Mouse (Mus musculus): ENCODE measurements around the gene Hspa8. TPM values are rescaled to one million over a fixed set of nuclear protein-coding genes. Genes with fewer than 3 reads are reported as not detected.
A peak's percentile ranks its signal among the peaks of the same experiment; 100 is the strongest.
"Not testable (repeated sequence)": the region's sequence is repeated elsewhere in the genome, so short reads cannot be mapped to it uniquely, and the experiment has no call there.

Hspa8 gene
- total RNA-seq, 2 experiments from 2014 or later = 1,335 to 1,352 TPM

DNA sequence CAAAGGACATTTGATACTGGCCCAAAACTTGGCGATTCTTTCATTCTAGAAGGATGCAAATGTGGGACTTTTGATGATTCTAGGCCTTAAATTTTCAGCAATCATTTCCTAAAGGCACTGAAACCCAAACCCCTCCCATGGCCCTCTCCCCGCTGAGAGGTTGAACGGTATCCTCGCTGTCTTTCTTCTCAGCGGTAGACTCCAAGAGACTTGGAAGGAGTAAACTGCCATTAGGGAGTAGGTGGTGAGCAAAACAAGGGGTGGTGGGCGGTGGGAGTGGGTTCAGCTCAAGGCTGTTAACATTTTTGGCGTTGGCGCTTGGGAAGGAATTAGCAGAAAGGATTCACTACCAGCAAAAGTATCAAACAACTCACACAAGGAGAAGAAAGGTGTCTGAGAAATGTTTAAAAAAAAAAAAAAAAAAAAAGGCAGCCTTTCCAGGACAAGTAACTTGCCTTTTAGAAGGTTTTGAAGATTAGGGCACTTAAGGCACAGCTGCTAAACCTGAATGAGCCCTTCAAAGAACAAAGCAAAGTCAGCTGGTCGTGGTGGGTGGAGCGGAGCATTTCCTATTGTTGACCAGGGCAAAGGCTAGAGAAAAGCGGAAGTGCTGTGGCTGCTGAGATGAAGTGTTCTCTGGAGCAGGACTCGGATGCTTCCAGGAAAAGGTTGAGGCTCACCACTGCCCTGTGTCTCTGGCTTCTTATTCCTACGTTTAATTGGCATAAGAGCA, 17.0 kb upstream of the Hspa8 start:
- DNase-seq (ENCODE audit: low spot score in 2 of 2) = peak in 1 of 2 experiments; percentile 29

DNA sequence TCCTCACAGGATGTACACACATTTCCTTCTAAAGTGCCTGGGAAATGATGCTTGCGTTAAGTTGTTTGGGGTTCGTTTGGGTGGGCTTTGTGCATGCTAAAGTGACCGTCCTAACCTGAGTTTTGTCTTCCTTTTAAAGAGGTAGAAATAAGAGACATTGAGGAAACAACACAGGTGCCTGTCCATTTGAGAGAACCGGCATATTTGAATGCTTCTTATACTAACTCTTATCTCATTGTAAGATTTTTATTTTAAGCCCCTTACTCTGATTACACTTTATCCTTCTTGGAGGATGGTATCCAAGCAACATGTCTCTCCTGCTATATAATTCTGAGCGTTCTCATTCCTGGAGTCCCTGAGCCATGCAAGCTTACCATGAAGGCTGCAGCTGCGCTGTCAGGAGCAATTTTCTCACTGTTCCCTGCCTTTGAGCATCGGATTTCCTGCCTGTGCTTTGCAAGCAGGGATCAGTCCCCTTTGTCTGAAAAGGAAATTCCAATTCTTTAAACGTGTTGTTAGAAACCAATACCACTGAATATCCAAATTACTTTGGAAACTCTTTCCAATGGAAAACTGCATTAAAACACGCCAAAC, 16.3 kb upstream of the Hspa8 start:
- DNase-seq (ENCODE audit: low spot score in 2 of 2) = no peak

DNA sequence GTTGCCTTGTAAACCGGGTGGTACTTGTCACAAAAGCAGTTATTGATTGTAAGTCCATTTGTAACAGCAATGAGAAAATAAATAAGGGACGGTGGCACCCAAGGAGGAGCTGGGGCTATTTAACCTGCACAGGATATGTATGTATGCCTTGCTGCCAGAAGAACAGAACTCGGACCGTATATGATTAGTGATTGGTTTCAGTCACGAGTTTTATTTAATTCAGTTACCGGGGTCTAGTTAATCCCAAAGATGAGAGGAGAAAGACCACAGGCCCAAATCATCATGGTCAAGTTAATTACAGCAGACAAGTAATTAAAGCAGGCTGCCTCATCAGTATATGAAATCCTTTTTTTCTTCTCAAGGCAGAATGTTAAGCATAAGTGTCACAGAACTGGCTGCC, 15.3 kb upstream of the Hspa8 start:
- DNase-seq (ENCODE audit: low spot score in 2 of 2) = no peak

DNA sequence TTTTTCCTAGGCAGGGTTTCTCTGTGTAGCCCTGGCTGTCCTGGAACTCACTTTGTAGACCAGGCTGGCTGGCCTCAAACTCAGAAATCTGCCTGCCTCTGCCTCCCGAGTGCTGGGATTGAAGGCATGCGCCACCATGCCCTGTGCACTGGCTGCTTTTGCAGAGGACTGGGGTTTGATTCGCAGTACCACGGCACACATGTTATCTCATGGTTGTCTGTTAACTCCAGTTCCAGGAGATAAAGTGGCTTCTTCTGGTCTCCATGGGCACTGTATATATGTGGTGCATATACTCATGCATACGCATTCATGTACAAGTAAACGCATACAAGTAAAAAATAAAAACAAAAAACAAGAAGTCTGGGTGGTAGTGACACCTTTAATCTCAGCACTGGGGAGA, 14.0 kb upstream of the Hspa8 start:
- DNase-seq (ENCODE audit: low spot score in 2 of 2) = not testable (repeated sequence)

DNA sequence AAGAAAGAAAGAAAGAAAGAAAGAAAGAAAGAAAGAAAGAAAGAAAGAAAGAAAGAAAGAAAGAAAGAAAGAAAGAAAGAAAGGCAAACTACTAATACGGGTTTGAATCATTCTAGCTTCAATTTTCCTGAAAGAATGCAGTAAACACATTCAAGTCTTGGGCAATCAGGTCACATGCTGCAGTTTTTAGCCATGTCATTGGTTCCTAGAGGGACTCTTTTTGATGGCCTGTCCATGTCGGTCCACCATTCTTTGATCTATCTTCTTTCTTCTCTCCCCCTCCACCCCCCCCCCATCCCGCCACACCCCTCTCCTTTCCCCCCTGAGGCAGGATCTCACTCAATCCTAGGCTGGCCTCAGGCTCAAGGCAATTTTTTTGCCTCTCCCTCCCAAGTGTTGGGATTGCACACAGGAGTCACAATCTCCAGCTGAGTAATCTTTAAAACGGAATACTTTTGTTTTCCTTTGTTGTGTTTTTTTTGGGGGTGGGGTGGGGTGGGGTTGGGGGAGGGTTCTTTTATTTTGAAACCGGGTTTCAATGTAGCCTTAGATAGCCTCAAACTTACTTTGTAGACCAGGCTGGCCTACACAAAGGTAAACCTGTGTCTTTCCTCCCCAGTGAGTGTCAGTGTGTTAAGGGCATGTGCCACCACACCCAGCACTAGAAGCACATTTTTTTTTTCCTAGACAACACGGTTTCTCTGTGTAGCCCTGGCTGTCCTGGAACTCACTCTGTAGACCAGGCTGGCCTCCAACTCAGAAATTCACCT, 8.7 kb upstream of the Hspa8 start:
- DNase-seq (ENCODE audit: low spot score in 2 of 2) = no peak

DNA sequence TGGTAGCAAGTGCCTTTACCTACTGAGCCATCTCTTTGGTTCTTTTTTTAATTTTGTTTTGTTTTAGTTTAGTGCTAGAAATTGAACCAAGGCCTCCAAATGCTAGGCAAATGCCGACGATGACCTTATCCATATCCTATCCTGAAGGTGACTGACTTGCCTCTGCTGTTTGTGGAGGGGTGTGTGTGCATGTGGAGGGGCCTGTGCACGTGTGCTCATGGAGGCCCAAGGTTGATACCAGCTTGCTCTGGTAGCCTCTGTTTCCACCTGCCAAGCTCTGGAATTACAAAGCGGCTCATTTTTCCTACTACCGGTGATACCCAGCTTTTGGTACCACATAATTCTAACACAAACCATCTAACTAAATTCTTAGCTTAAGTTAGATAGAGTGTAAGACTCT, 7.2 kb upstream of the Hspa8 start:
- no peak for DNase-seq (ENCODE audit: low spot score in 2 of 2)

DNA sequence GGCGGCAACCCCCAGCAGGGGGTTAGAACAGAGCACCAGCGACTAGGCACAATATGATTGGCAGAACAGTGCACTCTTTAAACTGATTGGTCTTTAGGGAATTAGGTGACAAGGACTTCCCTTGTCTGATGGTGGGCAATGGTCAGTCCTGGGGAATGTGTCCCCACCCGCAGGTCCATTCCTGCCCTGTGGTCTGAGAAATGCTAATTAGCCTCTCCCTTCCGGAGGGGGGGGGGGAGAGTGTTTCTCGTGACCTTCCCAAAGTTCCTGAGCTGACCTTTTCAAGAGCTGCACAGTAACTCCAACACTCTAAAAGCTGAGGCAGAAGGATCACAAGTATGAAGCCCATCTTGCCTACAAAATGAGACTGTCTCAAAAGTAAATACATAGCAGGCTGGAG, 6.5 kb upstream of the Hspa8 start:
- no peak for DNase-seq (ENCODE audit: low spot score in 2 of 2)

DNA sequence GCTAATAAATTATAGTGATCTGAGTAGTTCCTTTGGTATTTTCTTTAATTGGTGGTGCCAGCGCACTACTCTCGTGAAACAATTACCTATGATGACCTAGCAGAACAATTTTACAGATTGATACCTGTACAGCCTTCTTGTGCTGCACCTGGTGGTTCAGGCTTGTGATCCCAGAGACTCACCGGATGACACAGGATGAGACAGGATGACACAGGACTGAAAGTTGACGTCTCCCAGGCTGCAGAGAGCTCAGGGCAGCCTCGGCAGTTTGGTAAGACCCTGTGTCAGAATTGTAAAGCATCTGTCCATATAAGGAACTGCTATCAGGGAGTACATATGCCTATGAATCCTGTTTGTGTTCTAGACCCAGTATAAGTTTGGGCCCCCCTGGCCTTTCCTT, 5.9 kb upstream of the Hspa8 start:
- DNase-seq (ENCODE audit: low spot score in 2 of 2) = no peak

DNA sequence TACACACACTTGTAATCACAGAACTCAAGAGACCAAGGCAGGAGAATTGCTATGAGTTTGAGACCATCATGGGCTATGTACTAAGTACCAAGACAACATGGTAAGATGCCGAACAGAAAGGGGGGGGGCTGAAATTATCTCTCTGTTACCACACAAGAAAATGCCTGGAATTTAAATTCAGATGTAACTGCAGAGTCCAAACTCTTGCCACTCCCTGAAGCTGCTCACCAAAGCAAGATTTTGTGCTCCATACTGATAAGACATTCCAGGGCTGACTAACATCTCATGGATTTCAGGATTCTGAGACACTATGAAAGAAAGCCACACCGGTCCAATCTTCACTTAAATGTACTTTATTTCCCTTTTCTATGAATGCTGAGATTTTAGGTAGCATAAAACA, 5.2 kb upstream of the Hspa8 start:
- DNase-seq (ENCODE audit: low spot score in 2 of 2) = no peak

DNA sequence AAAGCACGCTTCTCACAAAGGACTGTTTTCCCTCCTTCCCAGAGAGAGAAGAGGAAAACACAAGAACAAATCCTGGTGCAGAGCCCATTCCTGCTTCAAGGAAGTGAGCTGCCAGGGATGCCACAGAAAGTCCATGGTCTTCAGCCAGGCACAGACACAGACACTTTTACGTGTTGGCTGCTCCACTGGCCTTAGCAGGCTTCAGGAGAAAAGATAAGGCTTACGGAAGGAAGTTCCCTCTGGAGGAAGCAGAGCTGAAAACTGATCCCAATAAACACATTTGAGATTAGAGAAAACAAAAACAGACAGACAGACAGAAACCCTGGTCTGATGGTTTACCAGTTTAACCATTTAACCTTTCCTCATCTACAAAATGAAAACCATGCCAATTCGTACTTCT, 4.7 kb upstream of the Hspa8 start:
- no peak for DNase-seq (ENCODE audit: low spot score in 2 of 2)

DNA sequence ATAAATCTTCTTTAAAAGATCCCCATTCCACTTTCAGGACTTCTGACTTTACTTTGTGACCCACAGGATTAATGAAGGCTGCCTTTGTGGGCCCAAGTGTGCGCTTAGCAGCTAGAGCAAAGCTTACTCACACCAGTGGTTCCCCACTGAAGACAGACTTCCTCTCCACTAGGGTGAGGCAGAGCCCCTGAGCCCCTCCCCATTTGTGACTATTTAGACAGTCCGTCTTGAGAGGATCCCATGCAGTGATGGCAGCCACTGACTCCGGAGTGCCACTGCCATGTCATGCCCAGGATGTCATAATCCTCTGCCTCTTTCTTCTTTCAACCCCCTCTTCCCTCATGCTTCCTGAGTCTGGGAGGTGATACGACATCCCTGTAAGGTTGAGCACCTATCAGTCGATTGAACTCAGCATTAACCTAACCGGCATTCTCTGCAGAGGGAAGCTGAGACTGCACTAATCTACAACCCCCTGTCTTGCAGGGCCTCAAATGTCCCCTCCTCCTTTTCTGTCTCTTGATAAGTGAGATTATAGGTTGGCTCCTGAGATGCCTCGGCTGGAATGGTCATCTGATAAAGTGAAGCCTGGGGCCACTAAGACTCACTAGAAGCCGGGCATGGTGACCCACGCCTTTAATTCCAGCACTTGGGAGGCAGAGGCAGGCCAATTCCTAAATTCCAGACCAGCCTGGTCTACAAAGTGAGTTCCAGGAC, 2.4 kb upstream of the Hspa8 start:
- DNase-seq (ENCODE audit: low spot score in 2 of 2) = no peak

DNA sequence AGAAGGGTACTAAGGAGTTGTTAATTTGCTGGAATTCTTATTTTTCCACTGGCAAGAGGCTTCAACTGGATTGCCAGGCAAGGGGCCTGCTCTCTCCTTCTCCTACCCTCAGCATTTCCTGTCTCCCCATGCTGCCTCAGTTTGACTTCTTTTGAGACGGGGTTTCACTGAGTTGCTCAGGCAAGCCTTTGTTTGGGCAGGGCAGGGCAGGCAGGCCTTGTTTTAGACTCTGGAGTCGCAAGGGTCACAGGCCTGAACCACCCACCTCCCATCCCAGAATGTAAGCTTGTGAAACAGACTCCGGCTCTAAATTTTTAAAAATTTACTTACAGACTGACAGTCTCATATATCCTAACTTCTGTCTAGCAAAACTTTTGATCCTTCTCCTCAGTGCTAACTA, 1.7 kb upstream of the Hspa8 start:
- no peak for DNase-seq (ENCODE audit: low spot score in 2 of 2)

DNA sequence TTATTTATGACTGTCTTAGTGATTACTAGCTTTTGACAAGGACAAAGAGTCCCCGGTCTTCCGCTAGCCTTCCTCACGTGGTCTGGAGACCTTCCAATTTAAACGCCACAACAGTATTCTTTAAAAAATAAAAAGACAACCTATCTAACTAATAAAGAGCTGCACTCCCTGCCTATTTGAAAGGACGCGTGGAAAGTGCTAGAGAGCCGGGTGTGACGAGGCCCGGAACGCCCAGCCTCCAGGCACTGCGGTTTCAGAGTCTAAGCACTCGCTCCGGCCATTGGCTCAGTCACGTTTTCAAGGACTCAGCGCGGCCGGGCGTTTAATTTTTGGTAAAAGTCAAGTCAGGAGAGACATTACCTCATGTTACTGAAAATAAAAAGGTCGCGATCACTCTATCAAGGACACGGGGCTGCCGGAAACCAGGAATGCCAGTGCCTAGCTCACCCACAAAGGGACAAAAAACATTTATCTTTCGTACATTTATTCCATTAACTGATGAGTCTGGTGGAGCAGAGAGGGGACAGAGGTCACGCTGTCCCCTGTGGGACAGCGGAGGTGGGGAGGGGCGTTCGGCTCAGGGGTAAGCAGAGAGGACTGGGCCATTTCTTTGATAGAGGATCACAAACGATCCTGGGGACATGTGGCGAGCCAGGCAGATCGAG, 815 bp upstream of the Hspa8 start:
- peak; percentile 62 to 81 for DNase-seq (ENCODE audit: low spot score in 2 of 2)

DNA sequence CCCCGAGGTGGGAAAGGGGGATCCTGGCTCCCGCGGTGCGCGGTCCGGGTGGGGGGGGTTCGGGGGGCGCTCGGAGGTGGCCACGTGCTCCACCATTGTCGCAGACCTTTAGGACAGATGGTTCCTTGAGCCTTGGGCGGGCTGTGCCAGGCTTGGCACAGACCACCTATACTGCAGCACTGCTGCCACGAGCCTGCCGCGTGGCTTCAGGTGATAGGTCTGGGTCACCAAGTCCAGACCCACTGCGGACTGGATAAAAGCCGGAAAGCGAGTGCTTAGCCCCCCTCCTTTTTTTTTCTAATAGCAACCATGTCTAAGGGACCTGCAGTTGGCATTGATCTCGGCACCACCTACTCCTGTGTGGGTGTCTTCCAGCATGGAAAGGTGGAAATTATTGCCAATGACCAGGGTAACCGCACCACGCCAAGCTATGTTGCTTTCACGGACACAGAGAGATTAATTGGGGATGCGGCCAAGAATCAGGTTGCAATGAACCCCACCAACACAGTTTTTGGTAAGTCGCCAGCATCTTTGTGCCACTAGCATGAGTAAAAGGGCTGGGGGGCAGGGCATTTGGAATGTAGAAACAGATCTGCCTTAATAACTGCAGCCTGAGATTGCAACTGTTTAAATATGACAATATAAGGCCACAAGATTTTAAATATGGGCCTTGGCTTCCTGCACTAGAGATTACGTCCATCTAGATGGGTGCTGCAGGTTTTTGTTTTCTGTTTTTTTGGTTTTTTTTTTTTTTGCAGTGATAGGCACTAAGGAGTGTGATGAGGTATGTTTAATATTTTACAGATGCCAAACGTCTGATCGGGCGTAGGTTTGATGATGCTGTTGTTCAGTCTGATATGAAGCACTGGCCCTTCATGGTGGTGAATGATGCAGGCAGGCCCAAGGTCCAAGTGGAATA, 1.1 kb downstream of the Hspa8 start:
- DNase-seq (ENCODE audit: low spot score in 2 of 2) = not testable (repeated sequence)

DNA sequence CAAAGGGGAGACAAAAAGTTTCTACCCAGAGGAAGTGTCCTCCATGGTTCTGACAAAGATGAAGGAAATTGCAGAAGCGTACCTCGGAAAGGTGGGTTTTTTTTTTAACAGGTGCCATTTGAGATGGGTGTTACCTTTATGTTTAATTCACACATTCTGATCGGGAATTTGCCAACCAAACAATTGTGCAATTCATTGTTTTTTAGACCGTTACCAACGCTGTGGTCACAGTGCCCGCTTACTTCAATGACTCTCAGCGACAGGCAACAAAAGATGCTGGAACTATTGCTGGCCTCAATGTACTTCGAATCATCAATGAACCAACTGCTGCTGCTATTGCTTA, 1.7 kb downstream of the Hspa8 start:
- not testable (repeated sequence) for DNase-seq (ENCODE audit: low spot score in 2 of 2)

DNA sequence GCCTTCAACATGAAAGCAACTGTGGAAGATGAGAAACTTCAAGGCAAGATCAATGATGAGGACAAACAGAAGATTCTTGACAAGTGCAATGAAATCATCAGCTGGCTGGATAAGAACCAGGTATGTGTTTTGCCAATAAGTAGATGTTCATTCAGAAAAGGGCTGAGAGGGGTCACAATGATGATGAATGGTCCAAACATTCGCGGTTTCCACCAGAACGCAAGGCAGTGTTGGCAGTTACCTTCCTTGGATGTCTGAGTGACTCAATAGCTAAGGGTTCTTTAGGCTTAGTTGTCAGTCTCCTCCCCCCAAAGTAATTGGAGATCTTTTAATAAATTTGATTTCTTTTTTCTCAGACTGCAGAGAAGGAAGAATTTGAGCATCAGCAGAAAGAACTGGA, 3.8 kb downstream of the Hspa8 start:
- DNase-seq (ENCODE audit: low spot score in 2 of 2) = not testable (repeated sequence)

DNA sequence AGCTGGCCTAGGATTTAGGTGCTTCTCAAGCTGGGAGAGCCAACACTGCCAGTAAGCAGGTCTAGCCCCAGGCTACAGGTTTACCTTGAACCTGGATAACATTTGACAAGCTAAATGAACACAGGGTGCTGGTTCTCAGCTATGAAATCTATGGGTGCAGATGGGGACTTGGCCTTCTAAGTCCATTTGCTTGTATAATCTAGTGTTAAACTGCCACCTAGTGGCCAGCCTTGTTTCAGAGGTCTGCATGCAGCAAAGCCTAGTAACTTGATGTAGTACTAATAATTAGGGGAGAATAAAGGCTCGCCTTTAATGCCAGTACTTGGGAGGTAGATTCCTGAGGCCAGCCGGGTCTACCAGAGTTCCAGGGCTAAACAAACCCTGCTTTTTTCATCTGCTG, 4.5 kb downstream of the Hspa8 start:
- DNase-seq (ENCODE audit: low spot score in 2 of 2) = peak; percentile 44 to 77

DNA sequence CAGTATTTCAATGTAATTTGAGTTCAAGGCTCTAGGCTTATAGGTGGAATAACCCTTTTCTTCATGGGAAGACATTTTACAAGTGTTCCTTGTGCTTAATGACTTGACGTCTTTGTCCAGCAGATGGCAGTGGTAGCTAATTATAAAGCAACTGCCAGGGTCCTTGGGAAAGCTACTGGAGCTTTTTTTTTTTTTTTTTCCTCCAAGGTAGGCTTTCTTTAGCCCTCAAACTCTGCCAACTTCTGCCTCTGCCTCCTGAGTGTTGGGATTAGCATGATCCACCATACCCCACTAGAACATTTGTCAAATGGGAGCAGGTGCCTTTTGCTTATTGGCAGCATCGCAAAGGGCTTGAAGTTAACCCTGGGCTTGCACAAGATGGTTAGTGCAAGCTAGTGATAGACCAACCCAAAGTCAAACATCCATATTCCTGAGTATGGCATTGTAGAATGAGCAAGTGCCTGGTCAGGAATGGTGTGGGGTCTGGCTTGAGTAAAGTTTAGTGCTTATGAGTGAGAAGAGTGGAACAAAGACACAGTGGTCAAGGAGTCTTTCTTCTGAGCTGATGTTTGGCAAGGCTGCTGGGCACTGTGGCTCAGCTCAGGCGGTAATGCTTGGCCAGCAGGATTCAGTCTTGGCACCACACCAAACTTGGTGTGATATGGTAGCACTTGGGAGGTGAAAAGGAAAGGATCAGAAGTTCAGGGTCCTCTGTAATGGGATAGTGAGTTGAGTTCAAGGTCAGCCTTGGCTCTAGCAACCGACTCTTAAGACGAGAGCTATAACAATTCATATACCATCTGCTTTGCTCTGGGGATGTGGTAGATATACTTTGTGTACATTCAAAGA, 5.9 kb downstream of the Hspa8 start:
- DNase-seq (ENCODE audit: low spot score in 2 of 2) = no peak

DNA sequence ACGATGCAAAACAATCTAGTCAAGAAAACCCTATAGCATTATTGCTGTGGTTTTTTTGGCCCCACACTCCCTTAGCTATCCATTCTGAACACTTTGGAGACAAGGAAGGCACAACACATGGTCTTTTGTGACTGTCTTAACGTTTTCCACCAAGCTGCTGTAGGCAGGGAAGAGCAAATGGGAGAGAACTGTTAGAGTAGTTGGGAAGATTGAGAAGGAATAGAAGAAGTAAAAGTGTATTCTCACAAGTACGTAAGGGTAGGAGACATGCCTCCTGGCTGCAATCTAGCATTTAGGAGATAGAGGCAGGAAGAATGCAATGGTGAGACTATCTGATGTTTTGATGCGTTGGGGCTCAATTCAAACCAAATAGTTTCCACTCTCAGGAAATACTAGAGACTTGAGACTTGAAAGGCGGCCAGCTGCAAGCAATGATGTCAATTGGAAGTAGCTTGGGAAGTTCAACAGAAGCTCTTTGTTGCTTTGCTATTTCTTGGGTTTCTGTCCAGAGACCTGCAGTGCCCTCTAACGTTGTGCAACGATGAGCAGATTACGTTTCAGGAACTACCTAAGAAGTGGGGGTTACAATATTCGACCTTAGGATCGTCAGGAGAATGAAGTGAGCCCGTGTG, 6.6 kb downstream of the Hspa8 start:
- DNase-seq (ENCODE audit: low spot score in 2 of 2) = peak in 1 of 2 experiments; percentile 55
